Mouse (Mus musculus): Measurements from ENCODE around the gene Plek2.

GRCm38 (mm10) chr12:78952484-78952883 is 45.7 kb upstream of the Plek2 start:
- TF ChIP-seq EP300 (IDR thresholded peaks at IDR 0.05; ENCODE audit: low read depth) = no peak
- TF ChIP-seq CTCF (IDR thresholded peaks at IDR 0.05; ENCODE audit: low read depth) = no peak

All from heart, postnatal 0 days (tissue).